Mouse (Mus musculus): Measurements from ENCODE around the gene Furin. TPM values are rescaled to one million over a fixed set of nuclear protein-coding genes. Genes with fewer than 3 reads are reported as not detected.

The Furin gene
- polyA plus RNA-seq, 1 experiment from 2014 or later, result 5.9 TPM

DNA sequence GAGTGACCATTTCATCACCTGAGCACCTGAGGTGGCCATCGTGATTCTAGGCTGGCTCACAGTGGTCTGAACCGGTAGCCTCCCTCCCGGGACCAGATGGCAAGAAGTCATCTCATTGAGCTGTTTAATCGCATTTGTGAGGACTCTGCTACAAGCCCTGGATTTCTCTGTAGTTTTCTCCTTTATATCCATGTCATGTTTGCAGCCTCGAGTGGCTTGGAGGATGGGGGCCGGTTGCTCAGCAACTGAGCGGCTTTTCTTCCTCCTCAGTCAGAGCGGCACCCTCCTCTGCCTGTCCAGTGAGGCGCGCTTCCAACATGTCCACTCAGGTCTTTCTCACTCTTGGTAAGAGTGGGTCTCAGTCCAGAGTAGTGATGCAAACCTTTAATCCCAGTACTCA lies 29.0 kb downstream of the Furin start:
- no peak overlapping the region for H3K4me3 ChIP-seq
- no peaks in the 10 kb centered on the region for H3K27me3 ChIP-seq
- no peak overlapping the region for H3K27ac ChIP-seq (replicated peaks)
- peak; percentile 31; the same call in 1 of the 2 replicates for ATAC-seq (ENCODE audit: low FRiP score, low read depth)
- H3K4me2 ChIP-seq, result no peak overlapping the region
- no peaks in the 10 kb centered on the region for H3K36me3 ChIP-seq
- 0 out of 2 replicates have a peak, but pooled peaks cover 7% of the 10 kb centered on the region for H3K4me1 ChIP-seq (replicated peaks)
- 51% methylated on average over 10 of the region's 10 CpGs for WGBS
- H3K9ac ChIP-seq, result no peak overlapping the region
- no peaks in the 10 kb centered on the region for H3K9me3 ChIP-seq

DNA sequence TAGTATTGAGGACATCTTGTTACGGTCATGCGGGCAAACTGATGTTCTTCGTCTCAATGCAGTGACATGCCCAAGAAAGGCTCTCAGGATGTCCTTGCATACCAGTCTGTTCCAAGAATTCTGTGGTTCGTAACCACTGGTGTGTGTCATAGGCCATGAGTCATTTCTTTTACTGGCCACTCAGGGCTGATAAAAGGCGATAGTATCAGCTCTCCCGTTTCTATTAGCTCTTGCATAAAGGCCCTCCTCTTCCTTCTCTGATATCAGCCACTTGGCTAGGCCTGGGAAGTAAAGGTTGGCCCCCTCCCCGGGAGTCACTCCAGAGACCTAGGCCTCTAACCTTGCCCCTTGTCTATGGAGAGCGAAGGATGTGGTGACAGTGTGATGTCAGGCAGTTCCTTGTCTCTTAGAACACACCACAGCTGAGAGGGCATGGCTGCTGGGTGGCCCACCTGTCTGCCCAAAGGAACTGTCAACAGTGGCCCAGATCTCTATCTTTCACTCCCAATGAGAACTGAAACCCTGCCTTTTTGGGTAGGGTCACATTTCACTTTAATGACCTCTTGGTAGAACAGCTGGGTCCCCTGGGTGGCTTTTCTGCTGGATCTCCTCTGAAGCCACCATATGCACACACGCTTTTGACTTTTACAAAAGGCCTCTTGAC lies 29.7 kb downstream of the Furin start:
- no peaks in the 10 kb centered on the region for H3K27me3 ChIP-seq
- ATAC-seq (ENCODE audit: low FRiP score, low read depth), result no peak
- no peak overlapping the region for H3K27ac ChIP-seq (replicated peaks)
- 85% methylated on average over 9 of the region's 9 CpGs for WGBS
- 0 out of 2 replicates have a peak, but pooled peaks cover 7% of the 10 kb centered on the region for H3K4me1 ChIP-seq (replicated peaks)
- H3K4me2 ChIP-seq, result no peak overlapping the region
- no peak overlapping the region for H3K9ac ChIP-seq
- no peaks in the 10 kb centered on the region for H3K9me3 ChIP-seq
- no peaks in the 10 kb centered on the region for H3K36me3 ChIP-seq
- no peak overlapping the region for H3K4me3 ChIP-seq

DNA sequence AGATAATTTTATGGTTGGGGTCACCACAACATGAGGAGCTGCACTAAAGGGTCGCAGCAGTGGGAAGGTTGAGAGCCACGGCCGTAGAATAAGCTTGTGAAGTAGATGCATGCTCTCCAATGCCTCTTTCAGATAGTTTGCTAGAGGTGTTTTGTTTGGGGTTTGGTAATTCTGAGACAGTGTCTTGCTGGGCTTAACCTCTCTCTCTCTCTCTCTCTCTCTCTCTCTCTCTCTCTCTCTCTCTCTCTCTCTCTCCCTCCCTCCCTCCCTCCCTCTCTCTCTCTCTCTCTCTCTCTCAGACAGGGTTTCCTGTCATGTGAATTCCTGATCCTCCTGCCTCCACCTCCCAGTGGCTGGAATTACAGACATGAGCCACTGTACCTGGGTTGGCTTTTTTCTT lies 30.5 kb downstream of the Furin start:
- Histone ChIP-seq H3K36me3 (no peaks in the 10 kb centered on the region), H3K4me2 (no peak overlapping the region), H3K27ac (replicated peaks) (no peak overlapping the region), H3K9ac (no peak overlapping the region), H3K9me3 (no peaks in the 10 kb centered on the region), H3K4me3 (no peak overlapping the region), H3K27me3 (no peaks in the 10 kb centered on the region), H3K4me1 (replicated peaks) (peaks cover 12% of the 10 kb centered on the region)
- no peak for ATAC-seq (ENCODE audit: low FRiP score, low read depth)
- 85% methylated on average over 3 of the region's 3 CpGs for WGBS

DNA sequence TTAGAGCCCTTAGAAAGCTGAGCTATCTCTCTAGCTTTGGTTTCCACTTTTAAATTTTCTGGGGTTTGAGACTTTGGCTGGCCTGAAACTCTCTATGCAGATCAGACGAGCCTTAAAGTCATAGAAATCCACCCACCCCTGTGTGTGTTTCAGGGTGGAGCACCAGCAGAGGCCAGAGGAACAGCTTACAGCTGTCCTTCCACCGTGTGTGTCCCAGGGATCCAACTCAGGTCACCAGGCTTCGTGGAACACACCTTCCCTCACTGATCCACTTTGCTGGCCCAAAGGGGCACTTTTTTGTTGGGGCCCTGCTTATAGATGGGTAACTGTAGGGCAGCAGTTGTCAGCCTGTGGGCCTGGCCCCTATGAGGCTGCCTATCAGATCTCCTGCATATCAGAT lies 31.0 kb downstream of the Furin start:
- no peak overlapping the region for H3K27ac ChIP-seq (replicated peaks)
- no peaks in the 10 kb centered on the region for H3K36me3 ChIP-seq
- H3K4me3 ChIP-seq, result no peak overlapping the region
- peaks cover 17% of the 10 kb centered on the region for H3K4me1 ChIP-seq (replicated peaks)
- no peak overlapping the region for H3K9ac ChIP-seq
- ATAC-seq (ENCODE audit: low FRiP score, low read depth), result no peak
- 57% methylated on average over 3 of the region's 3 CpGs for WGBS
- H3K9me3 ChIP-seq, result no peaks in the 10 kb centered on the region
- H3K4me2 ChIP-seq, result no peak overlapping the region
- no peaks in the 10 kb centered on the region for H3K27me3 ChIP-seq

DNA sequence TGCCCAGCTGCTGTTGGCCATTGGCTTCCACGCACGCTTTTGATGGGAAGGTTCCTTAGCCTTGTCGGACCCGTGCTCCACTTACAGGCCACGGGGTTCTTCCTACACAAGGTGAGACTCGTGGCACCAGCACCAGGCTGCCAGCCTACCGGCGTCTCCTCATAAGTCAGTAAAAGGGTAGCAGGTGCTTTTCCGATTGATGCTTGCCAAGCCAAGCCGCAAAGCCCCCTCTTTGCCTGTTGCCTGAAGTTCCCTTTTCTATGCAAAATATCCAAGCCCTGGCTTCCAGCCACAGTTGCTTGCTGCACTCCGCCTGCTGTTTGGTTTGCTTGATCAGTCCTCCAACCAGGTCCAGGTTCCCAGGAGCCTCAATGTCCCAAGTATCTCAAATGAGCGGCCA lies 31.4 kb downstream of the Furin start:
- WGBS, result 72% methylated on average over 12 of the region's 12 CpGs
- no peak overlapping the region for H3K9ac ChIP-seq
- no peaks in the 10 kb centered on the region for H3K36me3 ChIP-seq

DNA sequence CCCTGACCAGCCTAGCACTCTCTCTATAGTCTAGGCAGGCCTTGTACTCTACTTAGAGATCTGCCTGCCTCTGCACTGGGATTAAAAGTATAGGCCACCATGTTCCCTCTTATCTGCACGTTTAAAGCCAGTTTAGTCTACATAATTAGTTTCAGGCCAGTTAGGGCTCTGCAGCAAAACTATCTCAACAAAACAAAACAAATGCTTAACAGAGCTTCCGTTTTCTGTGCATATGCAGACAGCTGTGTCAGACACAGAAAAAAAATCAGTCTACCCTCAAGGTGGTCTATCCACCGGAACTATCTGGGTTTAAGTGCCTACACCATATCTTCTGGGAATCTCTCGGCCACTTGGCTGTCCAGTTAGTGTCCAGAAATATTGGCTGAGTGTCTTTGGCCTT lies 31.9 kb downstream of the Furin start:
- no peaks in the 10 kb centered on the region for H3K27me3 ChIP-seq
- WGBS, result 83% methylated on average over 4 of the region's 4 CpGs
- peaks cover 21% of the 10 kb centered on the region for H3K4me1 ChIP-seq (replicated peaks)
- no peak overlapping the region for H3K4me3 ChIP-seq
- H3K27ac ChIP-seq (replicated peaks), result no peak overlapping the region
- H3K4me2 ChIP-seq, result no peak overlapping the region
- no peaks in the 10 kb centered on the region for H3K36me3 ChIP-seq
- H3K9ac ChIP-seq, result no peak overlapping the region
- no peaks in the 10 kb centered on the region for H3K9me3 ChIP-seq
- no peak for ATAC-seq (ENCODE audit: low FRiP score, low read depth)

More for the DNA sequence above, 31.4 kb downstream of the Furin start:
- Histone ChIP-seq H3K4me1 (replicated peaks) (peaks cover 21% of the 10 kb centered on the region), H3K27me3 (no peaks in the 10 kb centered on the region), H3K4me2 (no peak overlapping the region), H3K4me3 (no peak overlapping the region), H3K27ac (replicated peaks) (no peak overlapping the region), H3K9me3 (no peaks in the 10 kb centered on the region)
- ATAC-seq (ENCODE audit: low FRiP score, low read depth), result no peak

DNA sequence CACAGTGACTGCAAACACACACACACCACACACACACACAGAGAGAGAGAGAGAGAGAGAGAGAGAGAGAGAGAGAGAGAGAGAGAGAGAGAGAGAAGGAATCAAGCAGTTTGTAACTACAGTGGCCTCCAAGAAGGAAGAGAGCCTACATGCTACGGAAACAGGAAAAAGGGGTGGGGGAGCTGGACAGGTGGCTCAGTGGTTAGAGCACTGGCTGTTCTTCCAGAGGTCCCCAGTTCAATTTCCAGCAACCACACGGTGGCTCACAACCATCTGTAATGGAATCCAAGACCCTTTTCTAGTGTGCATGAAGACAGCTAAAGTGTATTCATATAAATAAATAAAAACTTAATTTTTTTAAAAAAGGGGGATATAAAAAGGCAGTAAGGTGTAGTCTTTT lies 32.6 kb downstream of the Furin start:
- no peaks in the 10 kb centered on the region for H3K27me3 ChIP-seq
- peaks cover 21% of the 10 kb centered on the region for H3K4me1 ChIP-seq (replicated peaks)
- 62% methylated on average over 2 of the region's 2 CpGs for WGBS
- H3K4me2 ChIP-seq, result no peak overlapping the region
- ATAC-seq (ENCODE audit: low FRiP score, low read depth), result no peak
- no peak overlapping the region for H3K4me3 ChIP-seq
- no peak overlapping the region for H3K9ac ChIP-seq
- H3K9me3 ChIP-seq, result no peaks in the 10 kb centered on the region
- H3K36me3 ChIP-seq, result no peaks in the 10 kb centered on the region
- H3K27ac ChIP-seq (replicated peaks), result no peak overlapping the region

DNA sequence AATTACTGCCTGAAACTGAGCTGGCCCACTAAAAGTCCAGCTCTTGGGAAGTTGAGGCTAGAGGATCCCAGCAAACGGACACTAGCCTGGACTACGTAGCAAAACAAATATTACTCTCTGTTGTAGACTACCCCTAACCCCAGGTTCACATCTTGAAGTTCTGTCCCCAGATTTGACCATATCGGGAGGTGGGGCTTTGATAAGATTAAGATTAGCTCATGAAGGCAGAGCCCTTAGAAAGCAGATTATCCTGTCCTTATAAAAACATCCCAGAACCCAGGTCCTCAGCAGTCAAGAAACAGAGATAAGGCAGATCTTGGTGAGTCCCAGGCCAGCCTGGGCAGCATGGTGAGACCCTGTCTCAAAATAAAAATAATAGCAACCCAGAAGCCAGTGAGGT lies 33.1 kb downstream of the Furin start:
- 0 out of 2 replicates have a peak, but pooled peaks cover 1% of the 10 kb centered on the region for H3K36me3 ChIP-seq
- 93% methylated on average over 3 of the region's 3 CpGs for WGBS

DNA sequence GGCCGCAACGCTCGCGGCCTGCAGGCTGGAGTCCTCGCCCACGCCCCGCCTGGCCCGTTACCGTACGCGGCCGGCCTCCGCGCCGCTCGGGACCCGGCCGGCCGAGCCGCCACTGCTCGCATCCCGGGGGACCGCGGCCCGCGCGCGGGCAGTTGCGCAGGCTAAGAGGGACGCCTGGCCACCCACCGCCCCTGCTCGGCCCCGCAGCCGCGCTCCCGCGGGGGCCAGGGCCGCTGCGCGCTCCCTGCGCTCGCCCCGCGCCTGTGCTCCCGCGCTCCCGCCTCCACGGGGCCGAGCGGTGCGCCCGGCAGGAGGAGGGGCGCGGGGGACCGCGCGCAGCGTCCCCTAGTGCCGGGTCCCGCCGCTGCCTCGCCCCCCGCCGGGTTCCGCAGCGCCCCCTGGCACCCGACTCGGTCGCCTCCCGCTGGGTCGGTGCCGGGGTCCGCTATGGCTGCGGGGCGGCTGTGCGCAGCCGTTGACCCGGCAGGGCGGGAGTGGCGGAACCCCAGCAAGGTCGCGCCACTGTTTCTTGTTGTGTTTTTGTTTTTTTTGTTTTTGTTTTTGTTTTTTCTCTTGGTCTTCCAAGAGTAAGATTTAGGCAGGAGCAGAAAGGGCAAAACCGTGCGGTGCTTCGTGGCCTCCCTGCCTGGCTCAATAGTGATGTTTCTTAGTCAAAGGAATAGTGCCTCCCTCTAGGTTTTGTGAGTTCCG lies 34.0 kb downstream of the Furin start, which contains the start of gene Man2a2:
Gene Man2a2 (minus strand): TSS at position 335 of the 711 bp plus-strand sequence.
- Histone ChIP-seq H3K4me3 (peak within 1 kb of the TSS; percentile 63), H3K9ac (peak within 1 kb of the TSS; percentile 71), H3K4me1 (replicated peaks) (peaks cover 18% of the 10 kb centered on the region), H3K9me3 (no peaks in the 10 kb centered on the region), H3K4me2 (peak within 1 kb of the TSS; percentile 56), H3K36me3 (peaks cover 11% of the 10 kb centered on the region; the same call in 1 of the 2 replicates), H3K27ac (replicated peaks) (peak within 1 kb of the TSS; percentile 83), H3K27me3 (no peaks in the 10 kb centered on the region)
- peak; percentile 80 for ATAC-seq (ENCODE audit: low FRiP score, low read depth)
- under 1% methylated on average over 58 of the region's 86 CpGs for WGBS

More for the DNA sequence above, 33.1 kb downstream of the Furin start:
- Histone ChIP-seq H3K9ac (no peak overlapping the region), H3K4me1 (replicated peaks) (peaks cover 21% of the 10 kb centered on the region), H3K27ac (replicated peaks) (no peak overlapping the region), H3K9me3 (no peaks in the 10 kb centered on the region), H3K4me3 (no peak overlapping the region), H3K27me3 (no peaks in the 10 kb centered on the region), H3K4me2 (no peak overlapping the region)
- ATAC-seq (ENCODE audit: low FRiP score, low read depth), result no peak

DNA sequence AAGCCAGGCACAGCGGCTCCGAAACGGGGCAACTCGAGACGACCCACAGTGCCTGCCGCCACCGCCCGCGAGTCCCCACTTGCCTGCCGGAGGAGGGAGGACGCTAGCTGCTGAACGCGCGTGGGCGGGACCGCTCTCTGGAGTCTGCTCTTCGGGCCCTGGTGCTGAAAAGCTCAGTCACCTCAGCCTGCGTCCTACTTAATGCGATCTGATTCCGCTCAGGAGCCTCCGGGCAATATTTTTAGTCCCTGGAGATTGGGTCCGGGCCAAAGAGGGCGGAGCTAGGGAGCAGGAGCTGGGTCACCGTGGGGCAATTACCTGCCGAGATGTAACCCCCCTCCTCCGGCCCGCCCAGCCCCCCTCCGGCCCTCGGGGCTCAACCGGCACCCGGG lies 34.6 kb downstream of the Furin start:
- H3K9ac ChIP-seq, result peak overlapping the region; percentile 71
- peak overlapping the region; percentile 83 for H3K27ac ChIP-seq (replicated peaks)
- H3K4me2 ChIP-seq, result peak overlapping the region; percentile 56
- H3K4me3 ChIP-seq, result peak overlapping the region; percentile 63
- H3K4me1 ChIP-seq (replicated peaks), result peaks cover 14% of the 10 kb centered on the region
- H3K36me3 ChIP-seq, result peaks cover 17% of the 10 kb centered on the region; the same call in 1 of the 2 replicates
- no peaks in the 10 kb centered on the region for H3K9me3 ChIP-seq
- H3K27me3 ChIP-seq, result no peaks in the 10 kb centered on the region
- peak; percentile 61 for ATAC-seq (ENCODE audit: low FRiP score, low read depth)
- WGBS, result 1% methylated on average over 31 of the region's 31 CpGs

DNA sequence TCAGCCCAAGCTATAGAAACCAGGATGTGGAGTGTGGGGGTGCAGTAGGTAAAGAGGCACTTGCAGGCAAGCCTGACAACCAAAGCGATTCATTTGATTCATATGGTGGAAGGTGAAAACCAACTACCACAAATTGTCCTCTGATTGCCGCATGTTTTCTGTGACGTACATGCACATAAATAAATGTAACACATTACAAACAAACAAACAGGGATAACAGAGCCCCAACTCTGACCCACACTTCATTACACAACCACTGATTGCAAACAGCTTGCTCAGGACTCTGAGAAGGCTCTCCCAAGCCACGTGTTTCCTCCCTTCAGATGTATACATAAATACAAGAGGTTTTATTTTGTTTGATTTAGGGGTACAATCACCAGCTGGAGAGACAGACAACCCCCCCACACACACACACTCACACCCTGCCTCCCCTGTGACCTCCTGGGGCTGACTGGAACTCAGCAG lies 35.2 kb downstream of the Furin start:
- ATAC-seq (ENCODE audit: low FRiP score, low read depth), result no peak

DNA sequence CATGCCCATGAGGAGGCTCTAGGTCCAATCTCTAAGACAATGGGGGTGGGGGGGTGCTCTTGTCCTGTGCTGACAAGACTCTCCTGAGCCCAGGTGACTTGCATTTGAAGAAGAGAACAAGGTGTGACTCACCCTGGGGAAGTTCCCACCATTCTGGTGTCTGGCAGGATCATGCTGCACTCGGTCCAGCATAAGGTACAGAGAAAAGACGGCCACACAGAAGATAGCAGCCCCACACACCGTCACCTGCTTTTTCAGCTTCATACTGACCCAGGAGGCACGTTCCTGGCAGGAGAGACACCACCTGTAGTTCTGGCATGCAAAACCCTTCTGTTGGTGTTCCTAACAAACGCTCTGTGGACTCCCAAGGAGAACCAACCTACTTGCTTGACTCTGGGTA lies 35.8 kb downstream of the Furin start:
- Histone ChIP-seq H3K27ac (replicated peaks) (no peak overlapping the region), H3K4me1 (replicated peaks) (peaks cover 14% of the 10 kb centered on the region), H3K4me2 (peak overlapping the region; percentile 56), H3K4me3 (peak overlapping the region; percentile 63), H3K27me3 (no peaks in the 10 kb centered on the region), H3K9me3 (no peaks in the 10 kb centered on the region), H3K36me3 (peaks cover 23% of the 10 kb centered on the region), H3K9ac (peak overlapping the region; percentile 71; the same call in 1 of the 2 replicates)
- WGBS, result 69% methylated on average over 5 of the region's 5 CpGs
- 0 out of 2 replicates have a peak, but pooled peaks have one; percentile 9 for ATAC-seq (ENCODE audit: low FRiP score, low read depth)

More for the DNA sequence above, 35.2 kb downstream of the Furin start:
- peak overlapping the region; percentile 56 for H3K4me2 ChIP-seq
- peak overlapping the region; percentile 63 for H3K4me3 ChIP-seq
- H3K4me1 ChIP-seq (replicated peaks), result peaks cover 14% of the 10 kb centered on the region
- WGBS, result 41% methylated on average over 4 of the region's 4 CpGs
- H3K9me3 ChIP-seq, result no peaks in the 10 kb centered on the region
- peak overlapping the region; percentile 71 for H3K9ac ChIP-seq
- H3K27me3 ChIP-seq, result no peaks in the 10 kb centered on the region
- peaks cover 18% of the 10 kb centered on the region for H3K36me3 ChIP-seq
- H3K27ac ChIP-seq (replicated peaks), result peak overlapping the region; percentile 83

Data from hindbrain, embryonic 15.5 days (tissue).